Mouse (Mus musculus) adrenal gland (tissue): ENCODE measurements at regions not wholly inside any gene's neighbourhood (a gene's known extent, or its start where the extent isn't known, plus 50 kb on each side); places are given as distances from the start of the nearest gene placed in this dataset.

ENCODE experiments used
- intact Hi-C: fragments of 180-260 bp; cut with DNase I; formaldehyde crosslinking; loops from one replicate; pipeline ENCODE4 v1.15.1; 2025

GRCm38 (mm10) chr2:145003509-145003908 lies 164.0 kb upstream of the Slc24a3 start:
- intact Hi-C loops, result no loop called here

GRCm38 (mm10) chr2:145010674-145011073 lies 156.9 kb upstream of the Slc24a3 start:
- intact Hi-C loops, result no loop called here

GRCm38 (mm10) chr2:145011221-145011620 lies 156.3 kb upstream of the Slc24a3 start:
- intact Hi-C loops, result no loop called here

GRCm38 (mm10) chr2:145015951-145016350 lies 151.6 kb upstream of the Slc24a3 start:
- intact Hi-C loops, result no loop called here

- intact Hi-C loops, result no loop called here
Measured at GRCm38 (mm10) chr2:145016939-145017338, 150.6 kb upstream of the Slc24a3 start.

GRCm38 (mm10) chr2:145017625-145018167 lies 149.9 kb upstream of the Slc24a3 start:
- intact Hi-C loops, result no loop called here

- intact Hi-C loops, result no loop called here
Measured at GRCm38 (mm10) chr2:145047743-145048142, 119.8 kb upstream of the Slc24a3 start.

GRCm38 (mm10) chr2:145049655-145050376 lies 117.7 kb upstream of the Slc24a3 start:
- intact Hi-C loops, result no loop called here

- intact Hi-C loops, result no loop called here
Measured at GRCm38 (mm10) chr2:145052405-145052804, 115.1 kb upstream of the Slc24a3 start.

- intact Hi-C loops, result no loop called here
Measured at GRCm38 (mm10) chr2:145056219-145056618, 111.3 kb upstream of the Slc24a3 start.

GRCm38 (mm10) chr2:145056762-145057161 lies 110.8 kb upstream of the Slc24a3 start:
- intact Hi-C loops, result no loop called here

- intact Hi-C loops, result no loop called here
Measured at GRCm38 (mm10) chr2:145069931-145070330, 97.6 kb upstream of the Slc24a3 start.

GRCm38 (mm10) chr2:145081926-145082325 lies 85.6 kb upstream of the Slc24a3 start:
- intact Hi-C loops, result no loop called here

- intact Hi-C loops, result no loop called here
Measured at GRCm38 (mm10) chr2:145084621-145085020, 82.9 kb upstream of the Slc24a3 start.

GRCm38 (mm10) chr2:145086118-145086517 lies 81.4 kb upstream of the Slc24a3 start:
- intact Hi-C loops, result no loop called here

GRCm38 (mm10) chr2:145103295-145103694 lies 64.3 kb upstream of the Slc24a3 start:
- intact Hi-C loops, result no loop called here

- intact Hi-C loops, result loop anchor here (10.0 kb wide), 1 partner anchor 477 kb away; no protein-coding TSS in a partner anchor
Measured at GRCm38 (mm10) chr2:145111615-145112014, 55.9 kb upstream of the Slc24a3 start.

- intact Hi-C loops, result loop anchor here (10.0 kb wide), 1 partner anchor 480 kb away; no protein-coding TSS in a partner anchor
Measured at GRCm38 (mm10) chr2:145115043-145115442, 52.5 kb upstream of the Slc24a3 start.
